Mouse (Mus musculus): ENCODE data around the gene Atp5g3.

Gene Atp5g3

GRCm38 (mm10) chr2:73893473-73894270 is 17.5 kb downstream of the Atp5g3 start:
- no peak for DNase-seq

GRCm38 (mm10) chr2:73892464-73893296 is 18.4 kb downstream of the Atp5g3 start, which contains the start of gene Atf2:
Gene Atf2, minus strand, starts transcription at chr2:73892639.
- peak; percentile 100 for DNase-seq

DNA sequence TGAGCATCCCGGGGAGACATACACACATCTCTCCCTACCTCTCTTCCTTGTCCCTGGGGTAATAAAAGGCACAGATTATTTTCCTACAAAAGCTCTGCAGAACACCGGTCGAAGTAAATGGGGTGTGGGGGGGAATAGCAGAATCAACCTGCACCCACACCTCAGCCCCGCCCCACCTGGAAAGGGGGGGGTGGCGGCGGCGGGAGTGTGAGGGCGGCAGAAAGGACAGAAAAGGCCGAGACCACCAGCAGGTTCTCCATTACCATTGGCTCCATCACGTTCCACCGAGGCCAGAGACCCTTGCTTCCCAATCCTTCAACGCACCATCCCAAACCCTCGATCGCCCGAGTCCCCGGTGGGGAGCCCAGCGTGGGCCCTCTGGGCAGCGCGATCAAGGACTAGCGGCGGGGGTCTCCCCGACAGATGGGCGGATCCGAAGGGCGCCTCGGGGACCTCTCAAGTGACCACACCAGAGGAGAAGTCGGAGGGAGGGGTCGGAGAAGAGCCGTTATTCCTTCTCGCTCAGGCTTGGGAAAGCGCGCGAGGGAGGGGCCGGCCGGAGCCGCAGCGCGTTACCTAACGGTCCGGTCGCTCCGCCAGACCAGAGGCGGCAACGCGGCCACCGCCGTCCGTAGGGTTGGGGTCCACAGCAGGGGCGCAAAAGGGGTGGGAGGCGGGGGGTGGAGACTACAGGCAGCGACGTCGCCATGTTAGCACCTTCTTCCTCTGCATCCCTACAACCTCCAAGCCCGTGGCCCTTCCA is 19.2 kb downstream of the Atp5g3 start:
- no peak for DNase-seq

DNA sequence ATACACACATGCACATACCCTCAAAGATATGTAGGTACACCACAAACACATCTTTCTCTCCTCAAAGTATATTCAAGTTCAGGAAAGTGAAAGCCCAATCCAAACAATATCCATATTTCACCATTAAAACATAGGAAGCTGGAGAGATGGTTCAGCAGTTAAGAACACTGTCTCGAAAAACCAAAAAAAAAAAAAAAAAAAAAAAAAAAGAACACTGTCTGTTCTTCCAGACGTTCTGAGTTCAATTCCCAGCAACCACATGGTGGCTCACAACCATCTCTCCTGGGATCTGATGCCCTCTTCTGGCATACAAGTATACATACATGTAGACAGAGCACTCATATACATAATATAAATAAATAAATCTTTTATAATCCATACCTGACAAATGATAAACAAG is 25.1 kb downstream of the Atp5g3 start:
- DNase-seq = no peak

- DNase-seq = no peak
These were observed 33.2 kb downstream of the Atp5g3 start for GRCm38 (mm10) chr2:73877891-73878290.

DNA sequence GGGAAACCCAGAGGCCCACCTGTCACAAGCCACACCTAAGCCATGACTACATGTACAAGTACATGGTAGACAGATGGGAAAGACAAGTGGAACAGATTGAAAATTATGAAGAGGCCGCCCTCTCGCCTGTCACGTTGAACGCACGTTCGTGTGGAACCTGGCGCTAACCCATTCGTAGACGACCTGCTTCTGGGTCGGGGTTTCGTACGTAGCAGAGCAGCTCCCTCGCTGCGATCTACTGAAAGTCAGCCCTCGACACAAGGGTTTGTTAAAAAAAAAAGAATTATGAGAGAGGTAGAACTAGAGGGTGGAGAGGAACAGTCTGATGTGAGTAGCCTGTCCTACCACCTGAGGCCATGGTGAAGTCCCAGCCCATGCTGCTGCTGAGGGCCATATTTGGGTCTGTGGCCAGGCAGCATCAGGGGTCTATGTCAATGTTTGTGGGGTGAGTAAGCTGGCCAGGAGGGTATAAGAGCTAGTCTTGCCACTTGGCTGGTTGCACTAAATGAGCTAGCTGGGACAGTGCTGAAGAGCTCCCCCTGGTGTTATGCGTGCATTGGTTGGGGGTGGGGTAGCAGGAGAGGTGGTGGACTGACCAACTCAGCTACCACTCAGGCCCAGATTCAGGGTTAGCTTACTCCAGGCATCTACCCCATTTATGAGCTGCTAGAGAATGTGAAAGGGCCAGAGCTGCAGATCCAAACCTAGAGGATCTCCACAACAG is 43.2 kb downstream of the Atp5g3 start:
- DNase-seq = peak; percentile 43

- DNase-seq = no peak
These were observed 51.0 kb downstream of the Atp5g3 start for GRCm38 (mm10) chr2:73860046-73860624.
